Mouse (Mus musculus): ENCODE measurements around the gene Cfap61. TPM values are rescaled to one million over a fixed set of nuclear protein-coding genes. Genes with fewer than 3 reads are reported as not detected.

Gene Cfap61
- polyA plus RNA-seq, 1 experiment from 2014 or later, result 2.9 TPM

GRCm38 (mm10) chr2:146223176-146223905 lies 288.8 kb downstream of the Cfap61 start:
- Histone ChIP-seq H3K27ac (ENCODE audit: low read length) (peak overlapping the region; percentile 95), H3K4me2 (ENCODE audit: low read length) (peak overlapping the region; percentile 90), H3K27me3 (ENCODE audit: control insufficient read depth, insufficient read depth, low read depth, low read length) (peaks cover 3% of the 10 kb centered on the region; the same call in 1 of the 2 replicates), H3K9ac (ENCODE audit: low read depth, low read length) (peak overlapping the region; percentile 90), H3K4me1 (ENCODE audit: control insufficient read depth, insufficient read depth, low read length) (peaks cover 28% of the 10 kb centered on the region), H3K4me3 (ENCODE audit: low read depth, low read length) (peak overlapping the region; percentile 81), H3K9me3 (replicated peaks; ENCODE audit: control insufficient read depth, low read length, poor library complexity, severe bottlenecking) (no peaks in the 10 kb centered on the region), H3K36me3 (ENCODE audit: control insufficient read depth, insufficient read depth, low read length) (no peaks in the 10 kb centered on the region)
- under 1% methylated on average over 53 of the region's 75 CpGs for WGBS
- peak; percentile 16; the same call in 1 of the 2 replicates for ATAC-seq

GRCm38 (mm10) chr2:146224141-146224540 lies 289.6 kb downstream of the Cfap61 start:
- Histone ChIP-seq H3K27me3 (ENCODE audit: control insufficient read depth, insufficient read depth, low read depth, low read length) (peaks cover 3% of the 10 kb centered on the region), H3K4me2 (ENCODE audit: low read length) (peak overlapping the region; percentile 90), H3K9me3 (replicated peaks; ENCODE audit: control insufficient read depth, low read length, poor library complexity, severe bottlenecking) (no peaks in the 10 kb centered on the region), H3K4me1 (ENCODE audit: control insufficient read depth, insufficient read depth, low read length) (peaks cover 21% of the 10 kb centered on the region), H3K4me3 (ENCODE audit: low read depth, low read length) (peak overlapping the region; percentile 81), H3K27ac (ENCODE audit: low read length) (peak overlapping the region; percentile 95), H3K36me3 (ENCODE audit: control insufficient read depth, insufficient read depth, low read length) (no peaks in the 10 kb centered on the region), H3K9ac (ENCODE audit: low read depth, low read length) (peak overlapping the region; percentile 90)
- 8% methylated on average over 7 of the region's 7 CpGs for WGBS
- ATAC-seq, result no peak

- ATAC-seq, result no peak
- Histone ChIP-seq H3K4me1 (ENCODE audit: control insufficient read depth, insufficient read depth, low read length) (peaks cover 13% of the 10 kb centered on the region), H3K4me2 (ENCODE audit: low read length) (peak overlapping the region; percentile 47), H3K4me3 (ENCODE audit: low read depth, low read length) (0 out of 2 replicates have a peak overlapping the region, but pooled peaks have one; percentile 29), H3K9ac (ENCODE audit: low read depth, low read length) (no peak overlapping the region), H3K27me3 (ENCODE audit: control insufficient read depth, insufficient read depth, low read depth, low read length) (peaks cover 3% of the 10 kb centered on the region), H3K36me3 (ENCODE audit: control insufficient read depth, insufficient read depth, low read length) (no peaks in the 10 kb centered on the region), H3K27ac (ENCODE audit: low read length) (no peak overlapping the region), H3K9me3 (replicated peaks; ENCODE audit: control insufficient read depth, low read length, poor library complexity, severe bottlenecking) (no peaks in the 10 kb centered on the region)
- WGBS, result 6% methylated on average over 6 of the region's 6 CpGs
Measured at GRCm38 (mm10) chr2:146225818-146226217, 291.2 kb downstream of the Cfap61 start.

GRCm38 (mm10) chr2:146226484-146226883 lies 291.9 kb downstream of the Cfap61 start:
- Histone ChIP-seq H3K4me2 (ENCODE audit: low read length) (peak overlapping the region; percentile 25; the same call in 1 of the 2 replicates), H3K9ac (ENCODE audit: low read depth, low read length) (peak overlapping the region; percentile 10; the same call in 1 of the 2 replicates), H3K4me1 (ENCODE audit: control insufficient read depth, insufficient read depth, low read length) (peaks cover 7% of the 10 kb centered on the region), H3K27me3 (ENCODE audit: control insufficient read depth, insufficient read depth, low read depth, low read length) (peaks cover 3% of the 10 kb centered on the region), H3K4me3 (ENCODE audit: low read depth, low read length) (no peak overlapping the region), H3K27ac (ENCODE audit: low read length) (0 out of 2 replicates have a peak overlapping the region, but pooled peaks have one; percentile 6), H3K9me3 (replicated peaks; ENCODE audit: control insufficient read depth, low read length, poor library complexity, severe bottlenecking) (no peaks in the 10 kb centered on the region), H3K36me3 (ENCODE audit: control insufficient read depth, insufficient read depth, low read length) (no peaks in the 10 kb centered on the region)
- WGBS, result 16% methylated on average over 9 of the region's 9 CpGs
- no peak for ATAC-seq

GRCm38 (mm10) chr2:146227646-146228045 lies 293.1 kb downstream of the Cfap61 start:
- Histone ChIP-seq H3K27ac (ENCODE audit: low read length) (no peak overlapping the region), H3K4me1 (ENCODE audit: control insufficient read depth, insufficient read depth, low read length) (peaks cover 7% of the 10 kb centered on the region), H3K4me2 (ENCODE audit: low read length) (no peak overlapping the region), H3K36me3 (ENCODE audit: control insufficient read depth, insufficient read depth, low read length) (no peaks in the 10 kb centered on the region), H3K27me3 (ENCODE audit: control insufficient read depth, insufficient read depth, low read depth, low read length) (peaks cover 3% of the 10 kb centered on the region), H3K4me3 (ENCODE audit: low read depth, low read length) (no peak overlapping the region), H3K9me3 (replicated peaks; ENCODE audit: control insufficient read depth, low read length, poor library complexity, severe bottlenecking) (no peaks in the 10 kb centered on the region), H3K9ac (ENCODE audit: low read depth, low read length) (no peak overlapping the region)
- WGBS, result 62% methylated on average over 3 of the region's 3 CpGs
- no peak for ATAC-seq

- H3K9ac ChIP-seq (ENCODE audit: low read depth, low read length), result no peak overlapping the region
- no peak overlapping the region for H3K27ac ChIP-seq (ENCODE audit: low read length)
- no peak overlapping the region for H3K4me3 ChIP-seq (ENCODE audit: low read depth, low read length)
- ATAC-seq, result no peak
- WGBS, result 64% methylated on average over 2 of the region's 2 CpGs
- no peaks in the 10 kb centered on the region for H3K36me3 ChIP-seq (ENCODE audit: control insufficient read depth, insufficient read depth, low read length)
- peaks cover 7% of the 10 kb centered on the region for H3K4me1 ChIP-seq (ENCODE audit: control insufficient read depth, insufficient read depth, low read length)
- H3K4me2 ChIP-seq (ENCODE audit: low read length), result no peak overlapping the region
- no peaks in the 10 kb centered on the region; the same call in 1 of the 2 replicates for H3K9me3 ChIP-seq (replicated peaks; ENCODE audit: control insufficient read depth, low read length, poor library complexity, severe bottlenecking)
- peaks cover 3% of the 10 kb centered on the region for H3K27me3 ChIP-seq (ENCODE audit: control insufficient read depth, insufficient read depth, low read depth, low read length)
Measured at GRCm38 (mm10) chr2:146228435-146228834, 293.9 kb downstream of the Cfap61 start.

- 0 out of 2 replicates have a peak, but pooled peaks cover 1% of the 10 kb centered on the region for H3K4me1 ChIP-seq (ENCODE audit: control insufficient read depth, insufficient read depth, low read length)
- no peak overlapping the region for H3K27ac ChIP-seq (ENCODE audit: low read length)
- peaks cover 3% of the 10 kb centered on the region for H3K27me3 ChIP-seq (ENCODE audit: control insufficient read depth, insufficient read depth, low read depth, low read length)
- H3K36me3 ChIP-seq (ENCODE audit: control insufficient read depth, insufficient read depth, low read length), result no peaks in the 10 kb centered on the region
- 91% methylated on average over 2 of the region's 2 CpGs for WGBS
- no peak overlapping the region for H3K4me3 ChIP-seq (ENCODE audit: low read depth, low read length)
- H3K9ac ChIP-seq (ENCODE audit: low read depth, low read length), result no peak overlapping the region
- no peak for ATAC-seq
- no peaks in the 10 kb centered on the region; the same call in 1 of the 2 replicates for H3K9me3 ChIP-seq (replicated peaks; ENCODE audit: control insufficient read depth, low read length, poor library complexity, severe bottlenecking)
- H3K4me2 ChIP-seq (ENCODE audit: low read length), result no peak overlapping the region
Measured at GRCm38 (mm10) chr2:146231485-146231884, 296.9 kb downstream of the Cfap61 start.

- H3K27ac ChIP-seq (ENCODE audit: low read length), result no peak overlapping the region
- WGBS, result 88% methylated on average over 4 of the region's 4 CpGs
- no peaks in the 10 kb centered on the region for H3K4me1 ChIP-seq (ENCODE audit: control insufficient read depth, insufficient read depth, low read length)
- H3K9ac ChIP-seq (ENCODE audit: low read depth, low read length), result no peak overlapping the region
- H3K4me3 ChIP-seq (ENCODE audit: low read depth, low read length), result no peak overlapping the region
- no peak for ATAC-seq
- no peaks in the 10 kb centered on the region for H3K27me3 ChIP-seq (ENCODE audit: control insufficient read depth, insufficient read depth, low read depth, low read length)
- H3K9me3 ChIP-seq (replicated peaks; ENCODE audit: control insufficient read depth, low read length, poor library complexity, severe bottlenecking), result no peaks in the 10 kb centered on the region
- H3K4me2 ChIP-seq (ENCODE audit: low read length), result no peak overlapping the region
- H3K36me3 ChIP-seq (ENCODE audit: control insufficient read depth, insufficient read depth, low read length), result 0 out of 2 replicates have a peak, but pooled peaks cover 2% of the 10 kb centered on the region
Measured at GRCm38 (mm10) chr2:146239196-146239747, 304.7 kb downstream of the Cfap61 start.

GRCm38 (mm10) chr2:146244049-146244448 lies 309.5 kb downstream of the Cfap61 start:
- no peak for ATAC-seq
- no peak overlapping the region for H3K27ac ChIP-seq (ENCODE audit: low read length)
- H3K4me3 ChIP-seq (ENCODE audit: low read depth, low read length), result no peak overlapping the region
- H3K9ac ChIP-seq (ENCODE audit: low read depth, low read length), result no peak overlapping the region
- H3K4me1 ChIP-seq (ENCODE audit: control insufficient read depth, insufficient read depth, low read length), result no peaks in the 10 kb centered on the region
- H3K9me3 ChIP-seq (replicated peaks; ENCODE audit: control insufficient read depth, low read length, poor library complexity, severe bottlenecking), result no peaks in the 10 kb centered on the region
- no peak overlapping the region for H3K4me2 ChIP-seq (ENCODE audit: low read length)
- H3K27me3 ChIP-seq (ENCODE audit: control insufficient read depth, insufficient read depth, low read depth, low read length), result no peaks in the 10 kb centered on the region
- 87% methylated on average over 2 of the region's 2 CpGs for WGBS
- 0 out of 2 replicates have a peak, but pooled peaks cover 2% of the 10 kb centered on the region for H3K36me3 ChIP-seq (ENCODE audit: control insufficient read depth, insufficient read depth, low read length)
